Mouse (Mus musculus) limb, embryonic 12.5 days (tissue): ENCODE results near the gene Carmil2. TPM values are rescaled to one million over a fixed set of nuclear protein-coding genes. Genes with fewer than 3 reads are reported as not detected.

Experiments used
- ATAC-seq: fragments of 200-750 bp; cut with Nextera tagmentation; 2 replicates; pipeline ENCODE4 v1.8.0; 2017; ENCODE audit warnings: low read depth, moderate TSS enrichment; ENCODE audit not compliant: insufficient number of reproducible peaks, insufficient read depth, low FRiP score, low TSS enrichment
- H3K27ac ChIP-seq: fragments of 300-500 bp; sonication (generic); 2 replicates; pipeline ENCODE4 v1.5.1; 2016; ENCODE audit warnings: mild to moderate bottlenecking, moderate library complexity
- H3K27me3 ChIP-seq: fragments of 300-500 bp; sonication (generic); 2 replicates; pipeline ENCODE4 v1.6.1; 2016; ENCODE audit warnings: mild to moderate bottlenecking, moderate library complexity
- H3K36me3 ChIP-seq: fragments of 300-500 bp; sonication (generic); 2 replicates; pipeline ENCODE4 v1.6.1; 2016; ENCODE audit warnings: mild to moderate bottlenecking, moderate library complexity
- H3K4me1 ChIP-seq: fragments of 300-500 bp; sonication (generic); replicated peaks from 2 replicates; pipeline ENCODE4 v1.6.1; 2016
- H3K4me2 ChIP-seq: fragments of 300-500 bp; sonication (generic); 2 replicates; pipeline ENCODE4 v1.6.1; 2016; ENCODE audit warnings: mild to moderate bottlenecking, moderate library complexity
- H3K4me3 ChIP-seq: fragments of 300-500 bp; sonication (generic); replicated peaks from 2 replicates; pipeline ENCODE4 v1.5.1; 2016; ENCODE audit warnings: mild to moderate bottlenecking
- H3K9ac ChIP-seq: fragments of 300-500 bp; sonication (generic); replicated peaks from 2 replicates; pipeline ENCODE4 v1.6.1; 2016; ENCODE audit warnings: mild to moderate bottlenecking, moderate library complexity
- H3K9me3 ChIP-seq: fragments of 300-500 bp; sonication (generic); 2 replicates; pipeline ENCODE4 v1.6.1; 2016; ENCODE audit warnings: mild to moderate bottlenecking, moderate library complexity
- WGBS: fragments of 180-500 bp; shearing (Covaris S2); methylation state at CpG from one replicate; pipeline ENCODE4 v1.1.7; 2016; 5-methylcytosine and 5-hydroxymethylcytosine counted together
- polyA plus RNA-seq: library from polyadenylated mRNA; unstranded; fragments of >200 nt; fragmentation: Nextera tagmentation; extraction: Ambion mirVana; gene quantifications from 2 replicates; pipeline ENCODE4 v1.2.1, GENCODE M21; 2016

Gene Carmil2
- polyA plus RNA-seq, 1 experiment from 2014 or later: 0.59 TPM

DNA sequence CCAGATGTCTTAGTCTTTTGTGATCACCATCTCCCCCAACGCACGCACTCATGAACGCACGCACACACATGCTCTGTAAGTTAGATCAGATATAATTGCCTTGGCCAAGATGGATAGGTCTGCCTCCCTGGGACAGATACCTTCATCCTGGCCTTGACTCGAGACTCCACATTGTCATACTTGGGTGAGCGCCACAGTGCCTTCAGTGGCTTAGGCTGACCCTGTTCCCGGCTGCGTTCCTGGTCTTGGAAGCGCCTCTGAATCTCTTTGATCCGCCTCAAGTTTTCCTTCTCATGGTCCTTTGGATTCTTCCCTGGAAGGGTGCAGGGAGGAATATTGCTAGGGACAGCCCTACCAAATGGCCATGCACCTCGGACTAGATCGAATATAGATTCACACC lies 20.4 kb downstream of the Carmil2 start:
- no peak overlapping the region for H3K27ac ChIP-seq
- H3K4me2 ChIP-seq: peak overlapping the region; percentile 89
- H3K4me1 ChIP-seq: peaks cover 24% of the 10 kb centered on the region
- 82% methylated on average over 12 of the region's 12 CpGs for WGBS
- H3K9me3 ChIP-seq: no peaks in the 10 kb centered on the region
- no peak for ATAC-seq
- peak overlapping the region; percentile 77 for H3K4me3 ChIP-seq
- peaks cover 22% of the 10 kb centered on the region for H3K36me3 ChIP-seq
- H3K27me3 ChIP-seq: no peaks in the 10 kb centered on the region
- H3K9ac ChIP-seq: peak overlapping the region; percentile 79; the same call in 1 of the 2 replicates

GRCm38 (mm10) chr8:105707498-105708403 lies 21.7 kb downstream of the Carmil2 start, which contains the start of the genes 4933405L10Rik and Enkd1:
Gene 4933405L10Rik, plus strand, starts transcription at chr8:105707655.
Gene Enkd1, minus strand, starts transcription at chr8:105708210.
- Histone ChIP-seq H3K36me3 (peaks cover 19% of the 10 kb centered on the region), H3K9ac (peak within 1 kb of the TSS; percentile 79), H3K27ac (peak within 1 kb of the TSS; percentile 64; the same call in 1 of the 2 replicates), H3K4me1 (peaks cover 15% of the 10 kb centered on the region), H3K4me3 (peak within 1 kb of the TSS; percentile 77), H3K4me2 (peak within 1 kb of the TSS; percentile 89), H3K27me3 (no peaks in the 10 kb centered on the region), H3K9me3 (no peaks in the 10 kb centered on the region)
- under 1% methylated on average over 54 of the region's 55 CpGs for WGBS
- ATAC-seq: peak; percentile 77

GRCm38 (mm10) chr8:105708675-105709074 lies 22.6 kb downstream of the Carmil2 start:
- H3K9me3 ChIP-seq: no peaks in the 10 kb centered on the region
- H3K4me3 ChIP-seq: no peak overlapping the region
- no peak overlapping the region for H3K27ac ChIP-seq
- WGBS: 95% methylated on average over 8 of the region's 8 CpGs
- peaks cover 9% of the 10 kb centered on the region for H3K36me3 ChIP-seq
- peaks cover 15% of the 10 kb centered on the region for H3K4me1 ChIP-seq
- H3K4me2 ChIP-seq: no peak overlapping the region
- H3K27me3 ChIP-seq: no peaks in the 10 kb centered on the region
- ATAC-seq: 0 out of 2 replicates have a peak, but pooled peaks have one; percentile 2
- no peak overlapping the region for H3K9ac ChIP-seq

GRCm38 (mm10) chr8:105709317-105709716 lies 23.2 kb downstream of the Carmil2 start:
- H3K4me2 ChIP-seq: no peak overlapping the region
- WGBS: 80% methylated on average over 14 of the region's 14 CpGs
- H3K27ac ChIP-seq: no peak overlapping the region
- H3K9me3 ChIP-seq: no peaks in the 10 kb centered on the region
- ATAC-seq: no peak
- no peak overlapping the region for H3K4me3 ChIP-seq
- peaks cover 3% of the 10 kb centered on the region; the same call in 1 of the 2 replicates for H3K36me3 ChIP-seq
- H3K27me3 ChIP-seq: no peaks in the 10 kb centered on the region
- H3K4me1 ChIP-seq: peaks cover 15% of the 10 kb centered on the region
- H3K9ac ChIP-seq: no peak overlapping the region

DNA sequence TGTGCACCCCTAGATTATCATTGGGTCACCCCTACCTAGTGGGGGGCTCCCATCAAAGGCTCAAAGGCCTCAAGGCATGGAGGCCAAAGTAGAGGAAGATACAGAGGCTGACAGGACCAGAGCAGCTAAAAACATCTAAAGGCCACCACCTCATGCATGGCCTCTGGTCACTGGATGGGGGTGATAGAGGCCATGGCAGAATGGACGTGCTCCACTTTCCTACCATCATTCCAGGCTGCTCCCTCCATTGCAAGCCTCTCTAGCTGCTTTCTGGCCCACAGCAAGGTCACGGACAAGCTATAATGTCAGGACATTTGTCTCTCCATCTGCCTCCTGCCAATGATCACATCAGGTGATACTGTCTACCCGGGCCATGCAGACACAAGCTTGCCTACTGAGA lies 26.2 kb downstream of the Carmil2 start:
- Histone ChIP-seq H3K9me3 (no peaks in the 10 kb centered on the region), H3K27me3 (no peaks in the 10 kb centered on the region), H3K27ac (no peak overlapping the region), H3K9ac (no peak overlapping the region; the same call in 1 of the 2 replicates), H3K4me2 (no peak overlapping the region), H3K4me1 (peaks cover 3% of the 10 kb centered on the region), H3K36me3 (peaks cover 20% of the 10 kb centered on the region), H3K4me3 (no peak overlapping the region)
- 80% methylated on average over 3 of the region's 3 CpGs for WGBS
- no peak for ATAC-seq

DNA sequence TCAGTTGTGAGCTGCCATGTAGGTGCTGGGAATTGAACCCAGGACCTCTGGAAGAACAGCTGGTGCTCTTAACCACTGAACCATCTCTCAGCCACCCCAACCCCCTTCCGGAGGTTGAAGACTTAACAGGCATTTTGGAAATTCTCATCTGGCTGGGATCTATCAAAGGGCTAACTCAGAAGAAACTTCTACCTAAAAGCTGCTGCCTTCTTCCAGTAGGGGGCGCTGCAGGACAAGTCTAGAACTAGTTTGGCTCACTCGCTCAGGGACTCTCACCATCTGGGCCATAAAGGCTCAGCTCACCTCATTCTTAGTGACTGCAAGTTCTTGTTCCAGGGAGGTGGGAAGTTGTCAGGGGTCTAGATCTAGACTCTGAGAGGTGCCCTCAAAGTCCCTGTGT lies 28.1 kb downstream of the Carmil2 start:
- H3K27me3 ChIP-seq: no peaks in the 10 kb centered on the region
- H3K9me3 ChIP-seq: no peaks in the 10 kb centered on the region
- no peaks in the 10 kb centered on the region for H3K4me1 ChIP-seq
- H3K9ac ChIP-seq: no peak overlapping the region
- H3K36me3 ChIP-seq: peaks cover 23% of the 10 kb centered on the region
- 12% methylated on average over 3 of the region's 3 CpGs for WGBS
- ATAC-seq: no peak
- H3K4me3 ChIP-seq: no peak overlapping the region
- H3K27ac ChIP-seq: no peak overlapping the region
- no peak overlapping the region for H3K4me2 ChIP-seq

GRCm38 (mm10) chr8:105715042-105715441 lies 29.0 kb downstream of the Carmil2 start:
- Histone ChIP-seq H3K9ac (no peak overlapping the region), H3K4me2 (no peak overlapping the region), H3K4me3 (no peak overlapping the region), H3K27ac (no peak overlapping the region), H3K9me3 (no peaks in the 10 kb centered on the region), H3K36me3 (peaks cover 23% of the 10 kb centered on the region), H3K27me3 (no peaks in the 10 kb centered on the region), H3K4me1 (no peaks in the 10 kb centered on the region)
- no peak for ATAC-seq
- WGBS: 85% methylated on average over 6 of the region's 6 CpGs

DNA sequence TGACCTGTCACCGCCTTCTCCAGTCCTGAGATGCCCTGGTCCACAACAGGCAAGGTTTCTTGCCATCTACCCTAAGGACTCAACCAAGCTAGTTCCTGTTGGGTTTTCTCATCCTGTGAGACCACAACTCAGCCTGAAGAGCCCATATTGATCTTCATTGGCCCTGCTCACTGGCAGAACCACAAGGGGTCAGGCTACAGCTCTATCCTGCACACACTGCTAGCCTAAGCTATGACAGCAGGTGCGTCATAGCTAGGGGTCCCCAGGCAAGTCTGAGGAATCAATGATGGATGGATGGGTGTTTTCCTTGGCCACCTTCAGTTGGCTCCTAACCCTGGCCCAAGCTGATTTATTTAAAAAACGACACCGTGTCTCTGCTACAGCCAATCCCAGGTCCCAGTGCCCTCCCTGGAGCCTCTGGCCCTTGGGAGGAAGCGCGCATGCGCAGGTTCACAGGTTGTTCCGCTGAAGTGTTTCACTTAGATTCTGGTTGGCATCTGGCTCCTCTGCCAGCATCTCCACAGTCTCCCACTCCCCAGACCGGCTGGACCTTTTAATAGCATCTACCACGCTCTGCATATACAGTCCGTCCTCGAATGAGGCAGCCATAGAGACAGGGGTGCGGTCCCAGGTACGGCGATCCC lies 30.4 kb downstream of the Carmil2 start:
- H3K27ac ChIP-seq: no peak overlapping the region
- H3K4me1 ChIP-seq: no peaks in the 10 kb centered on the region
- H3K9me3 ChIP-seq: no peaks in the 10 kb centered on the region
- no peak overlapping the region for H3K4me2 ChIP-seq
- H3K36me3 ChIP-seq: peaks cover 30% of the 10 kb centered on the region
- H3K27me3 ChIP-seq: no peaks in the 10 kb centered on the region
- no peak for ATAC-seq
- H3K9ac ChIP-seq: no peak overlapping the region
- 92% methylated on average over 15 of the region's 15 CpGs for WGBS
- no peak overlapping the region for H3K4me3 ChIP-seq

DNA sequence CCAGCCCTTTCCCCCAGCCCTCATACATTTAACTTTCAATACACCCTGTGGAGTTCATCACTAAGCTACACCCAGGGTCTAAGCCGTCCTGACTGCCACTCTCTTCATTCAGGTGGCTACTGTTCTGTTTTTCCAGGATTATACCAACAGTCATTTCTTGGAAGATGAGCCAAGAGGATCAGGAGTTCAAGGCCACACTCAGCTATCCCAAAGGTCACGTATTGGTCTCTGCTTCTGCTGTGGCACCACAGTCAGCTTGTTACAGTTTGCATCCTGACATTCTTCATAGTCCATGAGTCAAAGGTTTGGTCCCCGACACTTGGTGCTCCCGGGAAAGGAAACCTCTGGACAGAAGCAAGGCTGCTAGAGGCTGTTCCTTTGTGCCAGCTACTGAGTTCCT lies 33.6 kb downstream of the Carmil2 start:
- Histone ChIP-seq H3K4me3 (no peak overlapping the region), H3K9ac (no peak overlapping the region), H3K36me3 (peaks cover 48% of the 10 kb centered on the region), H3K9me3 (no peaks in the 10 kb centered on the region), H3K27ac (no peak overlapping the region), H3K27me3 (no peaks in the 10 kb centered on the region), H3K4me1 (no peaks in the 10 kb centered on the region), H3K4me2 (no peak overlapping the region)
- WGBS: 88% methylated on average over 4 of the region's 4 CpGs
- no peak for ATAC-seq

DNA sequence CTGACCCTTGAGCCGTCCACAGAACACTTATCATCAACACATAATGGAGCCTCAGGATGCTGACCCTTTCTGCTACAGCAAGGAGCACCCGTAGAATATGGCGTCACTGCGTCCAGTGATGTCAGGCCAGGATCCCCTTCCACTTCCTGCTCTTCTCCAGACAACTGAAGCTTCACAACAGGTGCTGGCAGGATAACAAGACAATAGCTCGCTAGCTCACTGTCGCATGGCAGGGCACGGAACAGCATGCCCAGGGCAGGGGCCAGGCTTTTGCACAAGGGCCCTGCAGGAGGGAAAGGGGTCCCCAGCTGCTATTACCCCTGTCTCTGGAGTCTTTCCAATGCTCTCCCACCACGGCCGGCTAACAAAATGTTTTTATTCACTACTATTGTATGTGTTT lies 36.8 kb downstream of the Carmil2 start:
- Histone ChIP-seq H3K4me2 (no peak overlapping the region), H3K9ac (no peak overlapping the region), H3K4me1 (no peaks in the 10 kb centered on the region), H3K27ac (no peak overlapping the region), H3K9me3 (no peaks in the 10 kb centered on the region), H3K27me3 (no peaks in the 10 kb centered on the region), H3K36me3 (peaks cover 44% of the 10 kb centered on the region), H3K4me3 (no peak overlapping the region)
- WGBS: 92% methylated on average over 9 of the region's 9 CpGs
- no peak for ATAC-seq

- WGBS: 73% methylated on average over 5 of the region's 5 CpGs
- H3K27me3 ChIP-seq: no peaks in the 10 kb centered on the region
- no peak overlapping the region for H3K4me3 ChIP-seq
- H3K9me3 ChIP-seq: no peaks in the 10 kb centered on the region
- no peak overlapping the region for H3K9ac ChIP-seq
- no peak for ATAC-seq
- peaks cover 47% of the 10 kb centered on the region for H3K36me3 ChIP-seq
- no peaks in the 10 kb centered on the region for H3K4me1 ChIP-seq
- H3K4me2 ChIP-seq: no peak overlapping the region
- H3K27ac ChIP-seq: no peak overlapping the region
Measured at GRCm38 (mm10) chr8:105725726-105726125, 39.7 kb downstream of the Carmil2 start.
